Mouse (Mus musculus) hematopoietic multipotent progenitor cell, adult 10-12 weeks (in vitro differentiated cells): ENCODE measurements around the gene Pcolce2. TPM values are rescaled to one million over a fixed set of nuclear protein-coding genes. Genes with fewer than 3 reads are reported as not detected.

Experiments used
- polyA plus RNA-seq: library from polyadenylated mRNA; stranded (reverse); fragments of >175 nt; gene quantifications from 2 replicates; pipeline ENCODE4 v1.2.3, GENCODE M21; 2012; ENCODE audit warnings: low replicate concordance

The Pcolce2 gene
- 0.45 and 0.49 TPM in 2 replicates for polyA plus RNA-seq

GRCm38 (mm10) chr9:95637271-95638181, at the start of gene Pcolce2:
Gene Pcolce2, plus strand, starts transcription at chr9:95637601.

Other genes starting within 250 kb of the Pcolce2 start
- gene Chst2, start 230.9 kb upstream of the Pcolce2 start, polyA plus RNA-seq, result 1.3 and 5.8 TPM in 2 replicates
- 1.8 and 10.0 TPM in 2 replicates for gene U2surp, start 125.6 kb upstream of the Pcolce2 start, polyA plus RNA-seq
- 7.8 and 15.3 TPM in 2 replicates for gene Paqr9, start 77.9 kb upstream of the Pcolce2 start, polyA plus RNA-seq
- gene Trpc1, start 112.8 kb downstream of the Pcolce2 start, polyA plus RNA-seq, result 0.46 and 2.0 TPM in 2 replicates
- 0.65 and 0.69 TPM in 2 replicates for gene Pls1, start 207.7 kb downstream of the Pcolce2 start, polyA plus RNA-seq
- 2.4 and 4.6 TPM in 2 replicates for gene Atr, start 220.0 kb downstream of the Pcolce2 start, polyA plus RNA-seq